ENCODE assay signal across 17 mouse cellular contexts in the genomic region with DNA sequence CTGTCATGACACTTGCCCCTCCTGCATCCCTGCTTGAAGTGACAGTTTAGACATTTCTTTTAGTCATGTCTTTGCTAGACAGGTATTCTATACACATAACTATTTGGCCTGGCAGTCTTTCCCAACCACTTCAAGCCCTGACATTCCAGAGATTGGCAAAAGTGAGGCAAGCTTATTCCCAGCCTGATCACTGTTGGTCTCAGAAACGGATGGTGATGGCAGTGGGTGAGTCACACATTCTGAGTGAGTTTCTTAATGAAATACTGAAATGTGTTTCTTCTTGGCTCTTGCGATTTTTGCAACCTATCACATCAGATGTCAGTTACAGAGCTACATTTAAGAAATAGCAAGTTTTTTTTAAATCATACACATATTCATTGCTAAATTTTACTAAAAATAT.
"Had no signal": no experiment of that assay in that cellular context is flagged by ENCODE, and none has a peak within 500 bp of the region (broad histone marks: within the 10 kb centered on the region; RNA-seq: fewer than 3 reads in every experiment).

No protein-coding gene starts in this region.

- H3K4me2 ChIP-seq: lung, embryonic 14.5 days; midbrain, embryonic 12.5 days; neural tube, embryonic 13.5 days; neural tube, embryonic 15.5 days had no signal

- DNase-seq: lung, adult 18-20 months; lung, embryonic 14.5 days; lung, postnatal 10 days; lung, postnatal 4 days; midbrain, embryonic 14.5 days; retina, postnatal 1 day; right cerebral cortex, adult 18-20 months; right cerebral cortex, postnatal 25 days; right cerebral cortex, postnatal 4 days; spleen, adult 18-20 months; thymus, adult 18-20 months; thymus, postnatal 25 days; thymus, postnatal 4 days had no signal

- H3K4me3 ChIP-seq: midbrain, embryonic 10.5 days; midbrain, embryonic 12.5 days; neural tube, embryonic 13.5 days; neural tube, embryonic 15.5 days had no signal

- H3K27me3 ChIP-seq: midbrain, embryonic 12.5 days; neural tube, embryonic 13.5 days; neural tube, embryonic 15.5 days had no signal

- H3K36me3 ChIP-seq: midbrain, embryonic 10.5 days; midbrain, embryonic 12.5 days; neural tube, embryonic 13.5 days; neural tube, embryonic 15.5 days had no signal

- H3K27ac ChIP-seq: midbrain, embryonic 10.5 days; midbrain, embryonic 12.5 days; neural tube, embryonic 13.5 days; neural tube, embryonic 15.5 days had no signal
